Mouse (Mus musculus): Measurements from ENCODE around the gene Slc13a1. TPM values are rescaled to one million over a fixed set of nuclear protein-coding genes. Genes with fewer than 3 reads are reported as not detected.
"Not testable (repeated sequence)": the region's sequence is repeated elsewhere in the genome, so short reads cannot be mapped to it uniquely, and the experiment has no call there.

The Slc13a1 gene
- polyA plus RNA-seq (2014; fragmentation: Nextera tagmentation; extraction: Ambion mirVana) = not detected in 2 replicates

DNA sequence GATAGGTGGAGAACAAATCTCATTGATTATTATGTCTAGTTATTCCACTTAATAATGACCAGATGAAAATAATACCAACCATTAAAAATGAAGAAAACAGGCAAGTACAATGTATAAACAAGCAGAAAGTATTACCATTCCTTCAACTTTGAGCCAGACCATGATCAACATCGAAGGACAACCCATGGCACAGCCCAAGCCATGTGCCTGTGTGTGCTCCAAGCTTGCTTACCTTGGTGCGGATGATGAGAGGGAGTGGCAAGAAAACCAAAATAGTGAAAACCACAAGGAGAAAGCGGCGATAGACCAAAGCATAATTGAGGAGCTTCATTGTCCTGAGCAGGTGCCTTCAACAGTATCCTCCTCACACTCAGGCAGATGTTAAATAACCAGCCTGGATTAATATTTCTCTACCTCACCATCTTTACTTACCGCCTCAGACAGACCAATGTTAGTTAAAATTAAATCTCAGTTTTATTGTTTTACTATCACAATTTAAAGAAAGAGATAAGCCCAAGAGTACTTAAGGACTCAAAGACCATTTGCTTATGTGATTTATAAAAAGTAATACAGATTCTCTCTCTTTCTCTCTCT lies at the start of gene Slc13a1:
Gene Slc13a1, minus strand, starts transcription at position 359 of the 594 bp plus-strand sequence.
- Histone ChIP-seq H3K4me1 (replicated peaks; ENCODE audit: control insufficient read depth, insufficient read depth, low read length) (no peaks in the 10 kb centered on the region), H3K36me3 (ENCODE audit: control insufficient read depth, insufficient read depth, low read length) (no peaks in the 10 kb centered on the region), H3K9ac (ENCODE audit: low read depth, low read length) (no peak within 1 kb of the TSS), H3K27me3 (replicated peaks; ENCODE audit: control insufficient read depth, insufficient read depth, low read length) (no peaks in the 10 kb centered on the region), H3K27ac (ENCODE audit: low read depth, low read length) (no peak within 1 kb of the TSS), H3K4me3 (ENCODE audit: low read depth, low read length) (no peak within 1 kb of the TSS), H3K9me3 (ENCODE audit: control insufficient read depth, low read length) (no peaks in the 10 kb centered on the region), H3K4me2 (no peak within 1 kb of the TSS)
- ATAC-seq (replicated peaks; ENCODE audit: low FRiP score) (no peak), DNase-seq (ENCODE audit: low spot score) (no peak)
- WGBS = 81% methylated on average over 5 of the region's 5 CpGs

DNA sequence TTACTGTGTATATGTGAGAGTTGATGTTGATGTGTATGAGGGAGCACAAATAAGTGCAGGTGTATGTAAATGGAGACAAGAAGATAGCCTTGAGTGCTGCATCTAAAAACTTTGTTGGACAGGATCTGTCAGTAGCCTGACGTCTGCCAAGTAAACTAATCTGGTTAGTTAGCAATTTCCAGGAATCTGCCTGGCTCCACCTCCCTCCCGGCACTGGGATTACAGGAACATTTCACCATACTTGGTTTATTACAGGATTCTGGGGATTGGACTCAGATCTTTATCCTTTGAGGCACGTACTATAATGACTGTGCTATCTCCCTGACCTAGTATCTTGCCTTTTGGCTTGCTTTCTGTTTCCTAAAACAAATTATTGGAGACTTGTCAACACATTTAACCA lies 40.0 kb upstream of the Slc13a1 start:
- H3K36me3 ChIP-seq (ENCODE audit: control insufficient read depth, insufficient read depth, low read length) = no peaks in the 10 kb centered on the region
- ATAC-seq (replicated peaks; ENCODE audit: low FRiP score) (no peak), DNase-seq (ENCODE audit: low spot score) (no peak)
- H3K27me3 ChIP-seq (replicated peaks; ENCODE audit: control insufficient read depth, insufficient read depth, low read length) = no peaks in the 10 kb centered on the region
- 68% methylated on average over 3 of the region's 3 CpGs for WGBS
- H3K4me3 ChIP-seq (ENCODE audit: low read depth, low read length) = no peak overlapping the region
- no peak overlapping the region for H3K27ac ChIP-seq (ENCODE audit: low read depth, low read length)
- H3K4me2 ChIP-seq = no peak overlapping the region
- no peak overlapping the region for H3K9ac ChIP-seq (ENCODE audit: low read depth, low read length)
- no peaks in the 10 kb centered on the region for H3K9me3 ChIP-seq (ENCODE audit: control insufficient read depth, low read length)
- H3K4me1 ChIP-seq (replicated peaks; ENCODE audit: control insufficient read depth, insufficient read depth, low read length) = no peaks in the 10 kb centered on the region

DNA sequence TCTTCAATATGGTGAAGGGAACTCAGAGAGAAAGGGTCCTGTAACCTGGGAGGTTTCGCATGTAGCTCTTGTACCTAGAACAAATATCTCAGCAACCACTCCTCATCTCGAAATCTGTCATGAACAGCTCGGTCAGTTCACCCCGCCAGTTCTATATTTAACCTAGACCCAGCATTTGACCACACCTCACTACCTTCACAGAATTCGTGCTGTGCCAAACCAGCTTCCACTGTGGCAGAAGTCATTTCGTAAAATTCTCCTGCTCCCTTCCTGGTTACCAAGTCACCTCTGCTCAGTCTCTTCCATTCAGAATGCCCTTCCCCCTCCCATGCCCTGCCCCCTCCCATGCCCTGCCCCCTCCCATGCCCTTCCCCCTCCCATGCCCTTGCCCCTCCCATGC lies 34.3 kb upstream of the Slc13a1 start:
- Histone ChIP-seq H3K27me3 (replicated peaks; ENCODE audit: control insufficient read depth, insufficient read depth, low read length) (no peaks in the 10 kb centered on the region), H3K36me3 (ENCODE audit: control insufficient read depth, insufficient read depth, low read length) (no peaks in the 10 kb centered on the region), H3K27ac (ENCODE audit: low read depth, low read length) (no peak overlapping the region), H3K4me3 (ENCODE audit: low read depth, low read length) (no peak overlapping the region), H3K4me2 (no peak overlapping the region), H3K9me3 (ENCODE audit: control insufficient read depth, low read length) (no peaks in the 10 kb centered on the region), H3K4me1 (replicated peaks; ENCODE audit: control insufficient read depth, insufficient read depth, low read length) (no peaks in the 10 kb centered on the region), H3K9ac (ENCODE audit: low read depth, low read length) (no peak overlapping the region)
- 77% methylated on average over 6 of the region's 6 CpGs for WGBS
- ATAC-seq (replicated peaks; ENCODE audit: low FRiP score) = no peak
- no peak for DNase-seq (ENCODE audit: low spot score)

GRCm38 (mm10) chr6:24200644-24201484 lies 33.0 kb upstream of the Slc13a1 start:
- H3K27me3 ChIP-seq (replicated peaks; ENCODE audit: control insufficient read depth, insufficient read depth, low read length) = no peaks in the 10 kb centered on the region
- no peaks in the 10 kb centered on the region for H3K4me1 ChIP-seq (replicated peaks; ENCODE audit: control insufficient read depth, insufficient read depth, low read length)
- H3K36me3 ChIP-seq (ENCODE audit: control insufficient read depth, insufficient read depth, low read length) = no peaks in the 10 kb centered on the region
- H3K27ac ChIP-seq (ENCODE audit: low read depth, low read length) = no peak overlapping the region
- H3K9ac ChIP-seq (ENCODE audit: low read depth, low read length) = no peak overlapping the region
- H3K9me3 ChIP-seq (ENCODE audit: control insufficient read depth, low read length) = no peaks in the 10 kb centered on the region
- no peak overlapping the region for H3K4me2 ChIP-seq
- whole genome bisulfite sequencing = 77% methylated on average over 12 of the region's 12 CpGs
- no peak for DNase-seq (ENCODE audit: low spot score)
- no peak for ATAC-seq (replicated peaks; ENCODE audit: low FRiP score)
- no peak overlapping the region for H3K4me3 ChIP-seq (ENCODE audit: low read depth, low read length)

DNA sequence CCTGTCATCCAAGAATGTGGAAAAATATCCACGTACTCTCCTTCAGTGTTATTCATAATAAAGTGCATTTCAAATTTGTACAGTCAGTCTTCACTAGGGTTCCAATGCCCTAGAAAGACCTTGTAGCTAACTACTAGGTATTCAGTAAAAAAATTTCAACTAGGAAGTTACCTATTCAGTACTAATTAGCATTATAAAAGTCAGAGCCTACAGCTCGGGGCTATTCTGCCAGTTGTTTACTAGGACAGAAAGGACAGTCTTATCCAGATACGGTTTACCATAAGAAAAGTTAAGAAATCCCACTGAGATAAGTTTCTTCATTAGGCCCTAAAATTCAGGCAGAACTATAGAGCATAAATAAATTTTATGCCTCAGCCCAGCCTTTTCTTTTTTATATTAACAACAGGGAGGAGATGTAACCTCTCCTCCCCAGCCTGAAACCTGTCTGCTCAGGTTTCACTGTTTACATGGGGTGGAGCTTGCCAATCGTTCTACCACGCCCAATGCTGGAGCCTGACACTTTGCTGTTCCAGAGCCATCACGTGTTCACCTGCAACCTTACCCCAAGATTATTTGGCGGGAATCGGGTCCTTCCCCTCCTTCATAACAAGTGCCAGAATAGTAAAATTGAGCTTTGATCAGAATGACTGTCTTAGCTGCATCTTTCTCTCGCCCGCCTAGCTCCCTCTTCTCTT lies 29.8 kb upstream of the Slc13a1 start:
- H3K27me3 ChIP-seq (replicated peaks; ENCODE audit: control insufficient read depth, insufficient read depth, low read length); DNase-seq (ENCODE audit: low spot score); H3K36me3 ChIP-seq (ENCODE audit: control insufficient read depth, insufficient read depth, low read length); H3K4me2 ChIP-seq; H3K4me3 ChIP-seq (ENCODE audit: low read depth, low read length); H3K9ac ChIP-seq (ENCODE audit: low read depth, low read length); ATAC-seq (replicated peaks; ENCODE audit: low FRiP score); H3K27ac ChIP-seq (ENCODE audit: low read depth, low read length); H3K9me3 ChIP-seq (ENCODE audit: control insufficient read depth, low read length); H3K4me1 ChIP-seq (replicated peaks; ENCODE audit: control insufficient read depth, insufficient read depth, low read length): not testable (repeated sequence)
- 82% methylated on average over 10 of the region's 10 CpGs for WGBS

DNA sequence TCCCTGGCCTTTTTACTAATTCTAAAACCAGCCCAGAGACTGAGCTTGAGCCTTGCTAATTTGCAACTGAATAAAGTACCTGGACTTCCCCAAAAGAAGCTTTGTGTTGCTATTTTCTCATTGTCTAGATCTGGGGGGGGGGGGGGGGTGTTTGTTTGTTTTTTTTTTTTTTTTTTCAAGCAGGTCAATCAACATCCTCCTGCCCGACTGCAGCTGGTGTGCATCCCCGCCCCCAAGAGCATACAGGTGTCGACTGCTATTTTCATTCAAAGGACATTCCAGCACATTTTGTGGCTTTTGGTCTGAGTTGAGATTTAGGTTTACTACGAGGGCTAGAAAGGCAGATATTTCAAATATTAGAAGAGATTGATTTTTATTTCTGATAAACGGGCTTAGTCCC lies 28.5 kb upstream of the Slc13a1 start:
- not testable (repeated sequence) for H3K4me2 ChIP-seq; H3K4me3 ChIP-seq (ENCODE audit: low read depth, low read length); H3K4me1 ChIP-seq (replicated peaks; ENCODE audit: control insufficient read depth, insufficient read depth, low read length); DNase-seq (ENCODE audit: low spot score); H3K9me3 ChIP-seq (ENCODE audit: control insufficient read depth, low read length); H3K9ac ChIP-seq (ENCODE audit: low read depth, low read length); ATAC-seq (replicated peaks; ENCODE audit: low FRiP score); H3K36me3 ChIP-seq (ENCODE audit: control insufficient read depth, insufficient read depth, low read length); H3K27me3 ChIP-seq (replicated peaks; ENCODE audit: control insufficient read depth, insufficient read depth, low read length); H3K27ac ChIP-seq (ENCODE audit: low read depth, low read length)
- 71% methylated on average over 5 of the region's 5 CpGs for WGBS

DNA sequence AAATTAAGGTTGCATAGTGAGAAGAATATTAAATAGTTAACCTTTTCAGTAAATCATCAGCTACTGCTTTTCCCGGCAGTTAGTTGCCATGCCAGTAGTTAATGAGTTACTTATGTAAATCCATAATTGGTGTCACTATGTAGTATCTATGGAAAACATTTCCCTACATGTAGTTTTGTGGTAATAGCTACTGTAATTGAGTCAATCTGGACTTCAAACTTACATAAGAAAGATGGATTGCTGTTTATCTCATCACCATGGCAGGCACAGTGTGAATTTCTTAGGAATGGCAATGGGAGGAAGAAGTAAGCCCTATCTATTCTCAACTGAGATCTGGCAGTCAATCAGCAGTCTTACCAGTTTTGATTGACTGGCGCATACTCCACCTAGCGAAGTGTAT lies 15.5 kb upstream of the Slc13a1 start:
- no peak for ATAC-seq (replicated peaks; ENCODE audit: low FRiP score)
- Histone ChIP-seq H3K27ac (ENCODE audit: low read depth, low read length) (no peak overlapping the region), H3K4me1 (replicated peaks; ENCODE audit: control insufficient read depth, insufficient read depth, low read length) (no peaks in the 10 kb centered on the region)

GRCm38 (mm10) chr6:24175393-24175792 lies 7.5 kb upstream of the Slc13a1 start:
- ATAC-seq (replicated peaks; ENCODE audit: low FRiP score) = no peak
- Histone ChIP-seq H3K27ac (ENCODE audit: low read depth, low read length) (no peak overlapping the region), H3K9ac (ENCODE audit: low read depth, low read length) (no peak overlapping the region), H3K36me3 (ENCODE audit: control insufficient read depth, insufficient read depth, low read length) (no peaks in the 10 kb centered on the region), H3K4me1 (replicated peaks; ENCODE audit: control insufficient read depth, insufficient read depth, low read length) (no peaks in the 10 kb centered on the region), H3K4me3 (ENCODE audit: low read depth, low read length) (no peak overlapping the region), H3K4me2 (no peak overlapping the region), H3K9me3 (ENCODE audit: control insufficient read depth, low read length) (no peaks in the 10 kb centered on the region), H3K27me3 (replicated peaks; ENCODE audit: control insufficient read depth, insufficient read depth, low read length) (no peaks in the 10 kb centered on the region)
- 70% methylated on average over 3 of the region's 3 CpGs for WGBS
- no peak for DNase-seq (ENCODE audit: low spot score)

More for the DNA sequence above, 15.5 kb upstream of the Slc13a1 start:
- no peaks in the 10 kb centered on the region for H3K9me3 ChIP-seq (ENCODE audit: control insufficient read depth, low read length)
- DNase-seq (ENCODE audit: low spot score) = no peak
- no peaks in the 10 kb centered on the region for H3K36me3 ChIP-seq (ENCODE audit: control insufficient read depth, insufficient read depth, low read length)
- H3K9ac ChIP-seq (ENCODE audit: low read depth, low read length) = no peak overlapping the region
- H3K27me3 ChIP-seq (replicated peaks; ENCODE audit: control insufficient read depth, insufficient read depth, low read length) = no peaks in the 10 kb centered on the region
- H3K4me3 ChIP-seq (ENCODE audit: low read depth, low read length) = no peak overlapping the region
- H3K4me2 ChIP-seq = no peak overlapping the region
- 77% methylated on average over 3 of the region's 3 CpGs for WGBS

All from liver, embryonic 11.5 days (tissue).